Mouse (Mus musculus) midbrain, embryonic 12.5 days (tissue): Measurements from ENCODE around the gene Ecsit. TPM values are rescaled to one million over a fixed set of nuclear protein-coding genes. Genes with fewer than 3 reads are reported as not detected.

Experiments used
- ATAC-seq: fragments of 200-750 bp; cut with Nextera tagmentation; 2 replicates; pipeline ENCODE4 v1.8.0; 2017; ENCODE audit warnings: low read depth, moderate TSS enrichment, moderate library complexity; ENCODE audit not compliant: low FRiP score
- H3K27ac ChIP-seq: fragments of 300-500 bp; sonication (generic); replicated peaks from 2 replicates; pipeline ENCODE4 v1.5.1; 2016; ENCODE audit warnings: mild to moderate bottlenecking
- H3K27me3 ChIP-seq: fragments of 300-500 bp; sonication (generic); 2 replicates; pipeline ENCODE4 v1.6.1; 2016; ENCODE audit warnings: mild to moderate bottlenecking
- H3K36me3 ChIP-seq: fragments of 300-500 bp; sonication (generic); 2 replicates; pipeline ENCODE4 v1.6.1; 2016
- H3K4me1 ChIP-seq: fragments of 300-500 bp; sonication (generic); 2 replicates; pipeline ENCODE4 v1.6.1; 2016
- H3K4me2 ChIP-seq: fragments of 300-500 bp; sonication (generic); replicated peaks from 2 replicates; pipeline ENCODE4 v1.6.1; 2016; ENCODE audit warnings: mild to moderate bottlenecking, moderate library complexity
- H3K4me3 ChIP-seq: fragments of 300-500 bp; sonication (generic); 2 replicates; pipeline ENCODE4 v1.5.1; 2016; ENCODE audit warnings: mild to moderate bottlenecking
- H3K9ac ChIP-seq: fragments of 300-500 bp; sonication (generic); replicated peaks from 2 replicates; pipeline ENCODE4 v1.6.1; 2016; ENCODE audit warnings: mild to moderate bottlenecking, moderate library complexity
- H3K9me3 ChIP-seq: fragments of 300-500 bp; sonication (generic); 2 replicates; pipeline ENCODE4 v1.6.1; 2016; ENCODE audit warnings: mild to moderate bottlenecking
- WGBS: fragments of 180-500 bp; shearing (Covaris S2); methylation state at CpG from one replicate; pipeline ENCODE4 v1.1.7; 2016; 5-methylcytosine and 5-hydroxymethylcytosine counted together
- polyA plus RNA-seq: library from polyadenylated mRNA; unstranded; fragments of >200 nt; fragmentation: Nextera tagmentation; extraction: Ambion mirVana; gene quantifications from 2 replicates; pipeline ENCODE4 v1.2.1, GENCODE M21; 2016

Gene Ecsit
- polyA plus RNA-seq: 35.6 and 40.7 TPM in 2 replicates

- peak; percentile 99 for ATAC-seq
- H3K27me3 ChIP-seq: no peaks in the 10 kb centered on the region
- peaks cover 15% of the 10 kb centered on the region for H3K4me1 ChIP-seq
- H3K9ac ChIP-seq: peak within 1 kb of the TSS; percentile 70
- no peaks in the 10 kb centered on the region for H3K9me3 ChIP-seq
- H3K4me2 ChIP-seq: peak within 1 kb of the TSS; percentile 81
- peak within 1 kb of the TSS; percentile 65 for H3K27ac ChIP-seq
- under 1% methylated on average over 48 of the region's 48 CpGs for WGBS
- peak within 1 kb of the TSS; percentile 73 for H3K4me3 ChIP-seq
- H3K36me3 ChIP-seq: 0 out of 2 replicates have a peak, but pooled peaks cover 1% of the 10 kb centered on the region
Measured at GRCm38 (mm10) chr9:22085022-22085834, at the start of gene Ecsit. Gene Ecsit (minus strand): TSS chr9:22085438.

- Histone ChIP-seq H3K4me2 (no peak overlapping the region), H3K4me3 (no peak overlapping the region), H3K4me1 (peaks cover 18% of the 10 kb centered on the region), H3K27ac (no peak overlapping the region), H3K36me3 (no peaks in the 10 kb centered on the region), H3K9ac (no peak overlapping the region), H3K9me3 (no peaks in the 10 kb centered on the region), H3K27me3 (peaks cover 63% of the 10 kb centered on the region)
- ATAC-seq: no peak
- 85% methylated on average over 7 of the region's 7 CpGs for WGBS
Measured at GRCm38 (mm10) chr9:22134246-22134890, 49.1 kb upstream of the Ecsit start.

- H3K4me3 ChIP-seq: no peak overlapping the region
- no peaks in the 10 kb centered on the region for H3K9me3 ChIP-seq
- H3K4me2 ChIP-seq: peak overlapping the region; percentile 37; the same call in 1 of the 2 replicates
- ATAC-seq: no peak
- no peak overlapping the region for H3K27ac ChIP-seq
- no peak overlapping the region for H3K9ac ChIP-seq
- WGBS: 54% methylated on average over 11 of the region's 11 CpGs
- no peaks in the 10 kb centered on the region for H3K36me3 ChIP-seq
- H3K27me3 ChIP-seq: peaks cover 65% of the 10 kb centered on the region
- H3K4me1 ChIP-seq: peaks cover 12% of the 10 kb centered on the region
Measured at GRCm38 (mm10) chr9:22132220-22132619, 47.0 kb upstream of the Ecsit start.

GRCm38 (mm10) chr9:22131226-22131981 is 46.2 kb upstream of the Ecsit start:
- peak overlapping the region; percentile 37 for H3K4me2 ChIP-seq
- peak overlapping the region; percentile 20 for H3K4me3 ChIP-seq
- H3K27ac ChIP-seq: no peak overlapping the region
- H3K4me1 ChIP-seq: peaks cover 6% of the 10 kb centered on the region; the same call in 1 of the 2 replicates
- ATAC-seq: no peak
- no peaks in the 10 kb centered on the region for H3K36me3 ChIP-seq
- H3K9me3 ChIP-seq: no peaks in the 10 kb centered on the region
- peak overlapping the region; percentile 11; the same call in 1 of the 2 replicates for H3K9ac ChIP-seq
- peaks cover 58% of the 10 kb centered on the region for H3K27me3 ChIP-seq
- 3% methylated on average over 35 of the region's 35 CpGs for WGBS

- H3K9me3 ChIP-seq: no peaks in the 10 kb centered on the region
- no peak overlapping the region for H3K4me3 ChIP-seq
- H3K4me1 ChIP-seq: no peaks in the 10 kb centered on the region
- H3K36me3 ChIP-seq: no peaks in the 10 kb centered on the region
- no peak overlapping the region for H3K4me2 ChIP-seq
- 88% methylated on average over 15 of the region's 15 CpGs for WGBS
- H3K27ac ChIP-seq: no peak overlapping the region
- ATAC-seq: no peak
- no peak overlapping the region for H3K9ac ChIP-seq
- peaks cover 25% of the 10 kb centered on the region for H3K27me3 ChIP-seq
Measured at GRCm38 (mm10) chr9:22125246-22126027, 40.2 kb upstream of the Ecsit start.

- WGBS: 88% methylated on average over 3 of the region's 3 CpGs
- H3K27me3 ChIP-seq: peaks cover 13% of the 10 kb centered on the region
- no peak overlapping the region for H3K4me2 ChIP-seq
- H3K36me3 ChIP-seq: no peaks in the 10 kb centered on the region
- H3K27ac ChIP-seq: no peak overlapping the region
- H3K9ac ChIP-seq: no peak overlapping the region
- H3K9me3 ChIP-seq: no peaks in the 10 kb centered on the region
- ATAC-seq: no peak
- H3K4me3 ChIP-seq: no peak overlapping the region
- no peaks in the 10 kb centered on the region for H3K4me1 ChIP-seq
Measured at GRCm38 (mm10) chr9:22124169-22124568, 38.9 kb upstream of the Ecsit start.

DNA sequence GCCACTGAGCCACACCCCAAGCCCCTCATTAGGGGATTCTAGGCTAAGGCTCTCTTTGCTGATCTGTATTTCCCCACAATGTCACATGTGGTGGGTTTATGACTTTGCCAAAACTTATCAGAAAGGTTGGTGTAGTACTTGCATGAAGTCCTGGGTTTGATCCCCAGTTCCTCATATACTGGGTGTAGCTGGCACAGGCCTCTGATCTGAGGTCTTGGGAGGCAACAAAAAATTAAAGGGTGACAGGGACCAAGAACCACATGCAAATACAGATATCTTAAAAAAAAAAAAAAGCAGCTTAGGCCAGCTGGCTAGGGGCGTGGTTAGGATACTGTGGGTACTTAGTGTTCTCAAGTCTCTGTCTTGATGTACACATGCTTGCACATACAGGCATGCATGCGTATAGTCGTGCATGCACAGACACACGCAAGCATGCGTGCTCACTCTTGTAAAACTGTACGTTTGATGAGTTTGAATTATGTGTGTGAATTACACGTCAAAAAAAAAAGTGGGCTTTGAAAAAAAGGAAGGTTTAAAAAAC is 37.9 kb upstream of the Ecsit start:
- no peak for ATAC-seq
- 87% methylated on average over 7 of the region's 7 CpGs for WGBS
- no peaks in the 10 kb centered on the region for H3K9me3 ChIP-seq

DNA sequence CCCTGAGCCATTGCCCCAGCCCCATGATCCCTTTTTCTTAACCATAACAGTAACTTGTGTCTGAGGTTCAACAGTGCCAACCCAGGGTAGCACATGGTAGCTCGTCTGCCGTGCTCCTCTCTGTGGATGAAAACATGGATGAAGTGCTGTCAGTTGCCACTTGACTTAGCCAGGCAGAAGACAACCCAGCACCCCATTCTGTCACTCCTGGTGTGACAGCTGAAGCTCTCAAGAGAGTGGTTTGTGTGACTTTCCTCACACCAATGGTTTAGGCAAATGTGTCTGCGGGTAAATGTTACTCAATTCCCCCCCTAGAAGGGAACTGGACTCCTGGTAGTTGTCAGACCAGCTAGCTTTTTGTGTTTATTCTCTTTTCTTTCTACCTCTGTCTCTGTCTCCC is 36.8 kb upstream of the Ecsit start:
- no peak overlapping the region for H3K27ac ChIP-seq
- no peak overlapping the region for H3K4me2 ChIP-seq
- WGBS: 86% methylated on average over 3 of the region's 3 CpGs
- no peak overlapping the region for H3K4me3 ChIP-seq
- no peaks in the 10 kb centered on the region for H3K9me3 ChIP-seq
- no peak for ATAC-seq
- no peak overlapping the region for H3K9ac ChIP-seq
- peaks cover 11% of the 10 kb centered on the region for H3K27me3 ChIP-seq
- H3K4me1 ChIP-seq: peaks cover 8% of the 10 kb centered on the region
- no peaks in the 10 kb centered on the region for H3K36me3 ChIP-seq

More for the DNA sequence above, 37.9 kb upstream of the Ecsit start:
- H3K9ac ChIP-seq: no peak overlapping the region
- peaks cover 15% of the 10 kb centered on the region for H3K27me3 ChIP-seq
- H3K4me1 ChIP-seq: no peaks in the 10 kb centered on the region
- H3K27ac ChIP-seq: no peak overlapping the region
- no peaks in the 10 kb centered on the region for H3K36me3 ChIP-seq
- H3K4me2 ChIP-seq: no peak overlapping the region
- no peak overlapping the region for H3K4me3 ChIP-seq

GRCm38 (mm10) chr9:22121545-22121944 is 36.3 kb upstream of the Ecsit start:
- H3K36me3 ChIP-seq: no peaks in the 10 kb centered on the region
- no peak overlapping the region for H3K4me2 ChIP-seq
- H3K27me3 ChIP-seq: peaks cover 11% of the 10 kb centered on the region
- no peaks in the 10 kb centered on the region for H3K9me3 ChIP-seq
- no peak overlapping the region for H3K4me3 ChIP-seq
- peaks cover 8% of the 10 kb centered on the region for H3K4me1 ChIP-seq
- H3K27ac ChIP-seq: no peak overlapping the region
- no peak overlapping the region for H3K9ac ChIP-seq
- no peak for ATAC-seq

- H3K9ac ChIP-seq: no peak overlapping the region
- H3K27me3 ChIP-seq: peaks cover 11% of the 10 kb centered on the region
- 92% methylated on average over 4 of the region's 4 CpGs for WGBS
- peaks cover 19% of the 10 kb centered on the region for H3K4me1 ChIP-seq
- H3K4me3 ChIP-seq: no peak overlapping the region
- no peak overlapping the region for H3K27ac ChIP-seq
- no peak for ATAC-seq
- no peaks in the 10 kb centered on the region for H3K36me3 ChIP-seq
- H3K9me3 ChIP-seq: no peaks in the 10 kb centered on the region
- no peak overlapping the region for H3K4me2 ChIP-seq
Measured at GRCm38 (mm10) chr9:22119543-22119942, 34.3 kb upstream of the Ecsit start.
